Mouse (Mus musculus) heart, postnatal 14 days (tissue): ENCODE measurements around the gene Pxn. TPM values are rescaled to one million over a fixed set of nuclear protein-coding genes. Genes with fewer than 3 reads are reported as not detected.

Experiments used
- DNase-seq, 2 experiments: peaks; one replicate each; pipeline ENCODE4 v3.0.0; 2021 to 2022
- intact Hi-C: fragments of 180-260 bp; cut with DNase I; formaldehyde crosslinking; loops from one replicate; pipeline ENCODE4 v1.15.1; 2025
- total RNA-seq, 2 experiments: library from RNA; stranded (reverse); gene quantifications; 2 replicates each; pipeline ENCODE4 v1.2.3; 2021

The Pxn gene
- total RNA-seq, 2 experiments from 2014 or later = 52.4 to 54.2 TPM

- intact Hi-C loops = loop anchor here (1.0 kb wide), 1 partner anchor 14 kb away; no protein-coding TSS in a partner anchor
- DNase-seq = peak in 1 of 2 experiments; percentile 31
Measured at GRCm38 (mm10) chr5:115523971-115524370, 17.5 kb downstream of the Pxn start.

- intact Hi-C loops = loop anchor here (1.0 kb wide), 1 partner anchor 14 kb away; no protein-coding TSS in a partner anchor
- DNase-seq = peak in 1 of 2 experiments; percentile 4
Measured at GRCm38 (mm10) chr5:115524471-115524870, 18.0 kb downstream of the Pxn start.

GRCm38 (mm10) chr5:115525416-115525815 lies 18.9 kb downstream of the Pxn start:
- no peak for DNase-seq
- intact Hi-C loops = no loop called here

GRCm38 (mm10) chr5:115525943-115526342 lies 19.5 kb downstream of the Pxn start:
- intact Hi-C loops = no loop called here
- DNase-seq = no peak

GRCm38 (mm10) chr5:115526456-115527202 lies 20.2 kb downstream of the Pxn start:
- DNase-seq = no peak
- intact Hi-C loops = no loop called here

- intact Hi-C loops = no loop called here
Measured at GRCm38 (mm10) chr5:115528128-115528527, 21.7 kb downstream of the Pxn start.

GRCm38 (mm10) chr5:115529364-115529741 lies 22.9 kb downstream of the Pxn start:
- no peak for DNase-seq

More at GRCm38 (mm10) chr5:115528128-115528527, 21.7 kb downstream of the Pxn start:
- DNase-seq = no peak

GRCm38 (mm10) chr5:115529742-115530446 lies 23.4 kb downstream of the Pxn start:
- intact Hi-C loops = no loop called here

More at GRCm38 (mm10) chr5:115529364-115529741, 22.9 kb downstream of the Pxn start:
- intact Hi-C loops = no loop called here

GRCm38 (mm10) chr5:115530447-115530809 lies 24.0 kb downstream of the Pxn start:
- intact Hi-C loops = no loop called here
- DNase-seq = no peak

More at GRCm38 (mm10) chr5:115529742-115530446, 23.4 kb downstream of the Pxn start:
- no peak for DNase-seq

- peak; percentile 85 to 87 for DNase-seq
- intact Hi-C loops = no loop called here
Measured at GRCm38 (mm10) chr5:115531671-115532270, 25.3 kb downstream of the Pxn start.

GRCm38 (mm10) chr5:115534290-115534731 lies 27.8 kb downstream of the Pxn start:
- peak; percentile 60 to 69 for DNase-seq
- intact Hi-C loops = no loop called here

- no peak for DNase-seq
- intact Hi-C loops = no loop called here
Measured at GRCm38 (mm10) chr5:115534856-115535255, 28.4 kb downstream of the Pxn start.

GRCm38 (mm10) chr5:115535635-115536034 lies 29.2 kb downstream of the Pxn start:
- intact Hi-C loops = no loop called here
- no peak for DNase-seq

GRCm38 (mm10) chr5:115538017-115538692 lies 31.7 kb downstream of the Pxn start:
- intact Hi-C loops = loop anchor here (1.0 to 2.0 kb wide), 3 partner anchors 14 to 32 kb away; partner anchors contain the start of genes Pxn and Rplp0
- DNase-seq = no peak

- DNase-seq = peak; percentile 93 to 96
- intact Hi-C loops = loop anchor here (1.0 to 2.0 kb wide), 3 partner anchors 14 to 32 kb away; partner anchors contain the start of genes Pxn and Rplp0
Measured at GRCm38 (mm10) chr5:115538693-115539043, 32.2 kb downstream of the Pxn start.

- intact Hi-C loops = no loop called here
- DNase-seq = no peak
Measured at GRCm38 (mm10) chr5:115542635-115543384, 36.3 kb downstream of the Pxn start.

GRCm38 (mm10) chr5:115543509-115544253 lies 37.2 kb downstream of the Pxn start:
- intact Hi-C loops = no loop called here
- peak; percentile 64 to 72 for DNase-seq

- DNase-seq = no peak
- intact Hi-C loops = no loop called here
Measured at GRCm38 (mm10) chr5:115544655-115545185, 38.2 kb downstream of the Pxn start.

GRCm38 (mm10) chr5:115545636-115546035 lies 39.2 kb downstream of the Pxn start:
- intact Hi-C loops = no loop called here
- no peak for DNase-seq
